Mouse (Mus musculus): ENCODE measurements around the gene Prkcg. TPM values are rescaled to one million over a fixed set of nuclear protein-coding genes. Genes with fewer than 3 reads are reported as not detected.
"Not testable (repeated sequence)": the region's sequence is repeated elsewhere in the genome, so short reads cannot be mapped to it uniquely, and the experiment has no call there.

The Prkcg gene
- 1 to 10 TPM in 1 of 2 experiments, under 1 TPM in 1; 0.85 to 1.2 TPM for total RNA-seq (2021)
- long read RNA-seq, experiment 1, partial matches to known transcripts: 0 of 1 reads
- long read RNA-seq, experiment 1, other reads (novel, unspliced or antisense): 1 of 1 reads
- long read RNA-seq, experiment 2: 0 reads

DNA sequence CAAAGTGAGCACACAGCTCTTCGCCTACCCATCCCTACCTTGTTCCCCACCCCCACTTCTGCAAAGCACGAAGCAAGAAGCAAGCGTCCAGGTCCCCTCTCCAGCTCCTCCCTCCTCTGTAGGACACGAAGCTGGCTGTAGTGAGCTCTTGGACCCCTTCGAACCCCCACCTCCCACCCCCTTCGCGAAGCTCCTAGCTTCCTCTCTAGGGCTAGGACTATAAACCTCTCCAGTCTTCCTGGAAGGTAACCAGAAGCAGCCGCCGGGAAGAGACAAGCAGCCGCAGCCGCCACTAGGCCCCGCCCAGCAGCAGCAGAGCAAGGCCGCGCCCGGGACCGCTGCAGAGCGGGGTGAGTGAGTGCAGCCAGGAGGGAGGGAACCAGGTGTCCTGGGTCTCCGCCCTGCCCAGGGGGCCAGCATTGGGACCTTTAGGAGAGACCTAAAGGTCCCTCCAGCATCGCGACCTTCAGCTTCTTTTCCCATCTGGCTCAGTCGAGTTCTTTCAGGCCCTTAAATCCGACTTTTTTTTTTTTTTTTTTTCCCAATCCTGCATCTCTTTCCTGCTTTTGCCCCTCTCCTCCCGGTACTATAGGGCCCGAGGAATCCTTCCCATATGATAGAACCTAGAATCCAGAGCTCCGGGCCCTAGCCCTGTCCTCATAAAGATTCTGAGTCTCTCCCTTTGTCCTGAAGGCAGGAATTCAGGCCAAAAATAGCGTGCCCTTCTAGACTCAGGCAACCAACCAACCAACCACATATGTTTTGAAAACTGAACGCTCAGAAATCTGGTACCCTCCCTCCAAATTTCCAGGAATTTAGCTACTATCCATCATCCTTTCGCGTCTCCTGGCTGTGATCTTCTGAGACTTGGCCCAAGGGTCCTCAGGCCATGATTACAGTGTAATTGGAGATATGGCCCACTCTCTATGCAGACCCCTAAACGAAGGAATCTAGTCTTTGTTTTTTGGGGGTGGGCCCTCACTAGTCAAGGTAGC, at the start of gene Prkcg, which contains the start of gene Myadm:
Gene Prkcg (plus strand): TSS at position 204 of the 995 bp plus-strand sequence.
Gene Myadm (plus strand): TSS at position 105 of the 995 bp plus-strand sequence.
- peak; percentile 90 to 93 for DNase-seq

DNA sequence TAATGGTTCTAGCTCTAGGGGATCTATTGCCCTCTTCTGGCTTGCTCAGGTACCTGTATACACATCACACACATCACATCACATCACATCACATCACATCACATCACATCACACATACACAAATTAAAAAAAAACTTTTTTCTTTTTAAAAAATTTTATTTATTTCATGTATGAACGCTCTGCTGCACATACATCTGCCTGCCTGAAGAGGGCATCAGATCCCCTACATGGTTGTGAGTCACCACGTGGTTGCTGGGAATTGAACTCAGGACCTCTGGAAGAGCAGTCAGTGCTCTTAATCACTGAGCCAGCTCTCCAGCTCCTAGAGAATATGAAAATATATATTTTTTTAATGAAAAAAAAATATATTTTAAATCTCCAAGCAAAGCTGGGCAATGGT, 49.8 kb upstream of the Prkcg start:
- DNase-seq: no peak

GRCm38 (mm10) chr7:3260701-3261100, 28.3 kb upstream of the Prkcg start:
- DNase-seq: no peak

DNA sequence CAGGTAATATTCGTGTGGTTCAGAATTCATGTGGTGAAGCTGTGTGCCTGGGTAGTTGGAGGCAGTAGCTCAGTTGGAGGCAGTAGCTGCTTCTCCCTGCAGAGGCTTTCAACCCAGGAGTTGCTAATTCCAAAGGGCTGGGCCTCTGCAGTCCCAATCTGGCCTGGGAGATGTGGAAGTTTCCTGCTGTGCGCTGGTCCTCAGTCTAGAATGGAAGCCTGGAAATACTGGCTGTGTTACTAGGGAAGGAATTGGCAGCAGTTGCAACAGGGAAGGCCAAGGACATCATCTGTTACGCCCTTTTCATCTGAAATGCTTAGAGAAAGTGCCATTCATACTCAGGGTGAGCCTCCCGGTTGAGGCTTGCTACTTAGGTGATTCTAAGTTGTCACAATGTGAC, 27.5 kb upstream of the Prkcg start:
- no peak for DNase-seq

DNA sequence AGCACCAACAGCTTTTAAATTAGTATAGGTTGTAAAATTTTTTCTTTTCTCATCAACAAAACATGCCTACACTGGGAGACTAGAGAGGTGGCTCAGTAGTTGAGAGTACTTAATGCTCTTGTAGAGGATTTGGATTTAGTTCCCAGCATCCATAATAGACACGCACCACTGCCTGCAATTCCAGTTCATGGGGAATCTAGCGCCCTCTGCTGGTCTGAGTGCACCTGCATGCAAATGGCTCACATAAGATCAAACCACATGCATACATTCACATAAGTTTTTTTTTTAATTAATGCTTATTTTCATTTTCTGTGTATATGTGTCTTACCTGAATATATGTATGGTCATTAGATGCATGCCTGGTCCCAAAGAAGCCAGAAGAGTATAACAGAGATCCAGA, 26.2 kb upstream of the Prkcg start:
- DNase-seq: peak; percentile 28 to 72

- no peak for DNase-seq
These were observed 24.5 kb upstream of the Prkcg start for GRCm38 (mm10) chr7:3264390-3265022.

GRCm38 (mm10) chr7:3265311-3265710, 23.7 kb upstream of the Prkcg start:
- DNase-seq: no peak

DNA sequence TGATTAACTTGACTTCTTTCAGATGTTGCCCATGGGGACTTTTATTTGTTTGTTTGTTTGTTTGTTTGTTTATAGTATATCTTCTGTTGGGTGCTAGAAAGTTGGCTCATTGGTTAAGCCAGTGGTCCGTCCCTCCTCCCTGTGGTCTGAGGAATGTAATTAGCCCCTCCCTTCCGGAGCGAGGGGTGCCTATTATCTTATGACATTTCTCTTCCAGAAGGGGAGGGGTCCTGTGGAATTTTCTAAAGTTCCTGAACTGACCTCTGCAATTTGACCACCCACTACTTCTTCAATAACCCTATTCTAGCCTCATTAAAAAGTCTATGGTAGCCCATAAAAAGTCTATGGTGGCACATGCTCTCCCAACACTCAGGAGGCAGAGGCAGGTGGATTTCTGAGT, 21.7 kb upstream of the Prkcg start:
- no peak for DNase-seq

DNA sequence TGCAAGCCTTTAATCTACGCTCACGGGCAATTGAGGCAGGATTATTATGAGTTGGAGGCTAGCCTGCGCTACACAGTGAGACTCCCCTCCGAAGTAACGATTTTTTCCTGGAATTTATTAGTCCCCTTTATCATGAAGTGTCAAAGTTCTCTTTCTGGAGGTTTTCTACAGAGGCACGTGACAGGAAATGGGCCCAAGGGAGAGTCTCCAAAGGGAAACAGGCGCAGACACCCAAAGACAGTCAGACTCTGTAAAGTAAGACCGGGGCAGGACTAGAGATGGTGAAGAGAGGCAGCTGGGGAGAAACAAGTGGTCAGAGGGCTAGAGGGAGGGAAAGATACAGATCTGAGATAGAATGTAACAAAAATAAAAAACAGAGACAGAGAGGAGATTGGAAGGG, 21.1 kb upstream of the Prkcg start:
- DNase-seq: peak in 1 of 2 experiments; percentile 32

GRCm38 (mm10) chr7:3268291-3268690, 20.7 kb upstream of the Prkcg start:
- DNase-seq: peak in 1 of 2 experiments; percentile 15

DNA sequence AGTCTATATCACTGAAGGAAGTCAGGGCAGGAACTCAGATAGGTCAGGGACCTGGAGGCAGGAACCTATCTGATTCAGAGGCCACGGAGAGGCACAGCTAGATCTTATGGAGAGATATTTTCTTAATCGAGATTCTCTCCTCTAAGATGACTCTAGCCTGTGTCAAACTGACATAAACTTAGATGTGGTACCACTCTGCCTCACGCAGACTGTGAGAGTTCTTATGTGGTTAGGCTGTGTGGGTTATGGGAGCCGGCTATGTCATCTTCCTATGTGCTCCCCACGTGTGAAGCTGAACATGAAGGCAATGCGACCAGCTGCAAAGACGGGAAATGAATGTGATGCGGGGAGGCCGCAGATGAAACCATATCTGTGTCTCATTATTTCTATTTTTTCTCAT, 16.8 kb upstream of the Prkcg start:
- no peak for DNase-seq

DNA sequence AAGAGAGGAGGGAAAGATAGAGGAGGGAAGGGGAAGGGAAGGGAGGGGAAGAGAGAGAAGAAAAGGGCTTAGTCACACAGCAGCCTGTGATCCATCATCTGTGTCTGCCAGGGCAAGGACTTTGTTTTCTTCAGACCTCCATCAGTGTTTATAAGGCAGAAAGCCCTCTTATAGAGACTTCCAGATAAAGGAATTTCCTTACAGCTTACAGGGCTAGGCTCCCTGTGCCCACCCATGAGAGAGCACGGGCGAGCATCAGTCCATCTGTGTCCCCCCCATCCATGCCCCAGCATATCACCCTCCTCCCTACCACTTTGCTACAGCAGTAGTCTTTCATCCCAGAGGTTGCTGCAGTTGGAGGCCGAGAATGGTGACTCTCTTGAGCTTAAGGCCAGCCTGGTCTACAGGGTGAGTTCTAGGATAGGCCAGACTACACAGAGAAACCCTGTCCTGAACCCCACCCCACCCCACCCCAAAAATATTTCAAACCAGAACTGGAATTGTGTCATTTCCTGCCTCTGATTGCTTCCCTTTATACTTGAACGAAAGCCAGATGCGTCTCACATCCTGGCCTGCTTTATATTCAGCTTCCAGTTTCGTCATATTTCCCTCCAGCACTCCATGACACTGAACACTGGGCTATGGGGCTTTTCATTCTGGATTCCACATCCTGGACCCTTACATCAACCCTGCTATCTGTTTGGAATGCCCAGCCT, 13.4 kb upstream of the Prkcg start:
- DNase-seq: peak; percentile 55 to 73

DNA sequence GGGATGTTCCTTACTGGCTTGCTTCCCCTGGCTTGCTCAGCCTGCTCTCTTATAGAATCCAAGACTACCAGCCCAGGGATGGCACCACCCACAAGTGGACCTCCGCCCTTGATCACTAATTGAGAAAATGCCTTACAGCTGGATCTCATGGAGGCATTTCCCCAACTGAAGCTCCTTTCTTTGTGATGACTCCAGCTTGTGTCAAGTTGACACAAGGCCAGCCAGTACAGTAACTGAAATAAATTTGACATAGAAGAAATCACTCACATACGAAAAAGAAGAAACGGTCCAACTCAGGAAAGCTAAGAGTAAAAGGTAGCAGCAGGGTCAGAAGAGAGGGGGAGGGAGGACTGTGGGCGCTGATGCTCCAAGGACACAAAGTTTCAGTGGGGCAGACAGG, 12.2 kb upstream of the Prkcg start:
- not testable (repeated sequence) for DNase-seq

DNA sequence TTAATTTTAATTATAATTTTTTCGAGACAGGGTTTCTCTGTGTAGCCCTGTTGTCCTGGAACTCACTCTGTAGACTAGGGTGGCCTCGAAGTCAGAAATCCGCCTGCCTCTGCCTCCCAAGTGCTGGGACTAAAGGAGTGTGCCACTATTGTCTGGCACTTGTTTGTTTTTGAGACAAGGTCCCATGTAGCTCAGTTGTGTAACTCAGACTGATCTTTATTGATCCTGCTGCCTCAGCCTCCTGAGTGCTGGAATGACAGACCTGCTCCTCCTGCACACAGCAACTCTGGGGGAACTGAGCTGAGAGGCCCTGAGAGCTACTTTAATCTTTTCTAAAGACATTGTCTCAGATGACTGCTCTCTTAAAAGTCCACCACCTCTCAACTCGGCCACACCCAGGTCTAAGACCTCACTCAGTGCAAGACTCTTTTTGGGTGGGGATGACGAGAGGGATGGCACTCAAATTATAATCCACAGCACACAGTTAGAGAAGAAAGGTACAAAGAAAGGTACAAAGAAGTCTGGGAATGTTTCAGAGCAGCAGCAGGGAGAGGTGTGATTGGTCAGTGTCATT, 8.8 kb upstream of the Prkcg start:
- no peak for DNase-seq

GRCm38 (mm10) chr7:3280654-3281153, 8.3 kb upstream of the Prkcg start:
- peak; percentile 59 to 82 for DNase-seq

GRCm38 (mm10) chr7:3281741-3282140, 7.2 kb upstream of the Prkcg start:
- no peak for DNase-seq

DNA sequence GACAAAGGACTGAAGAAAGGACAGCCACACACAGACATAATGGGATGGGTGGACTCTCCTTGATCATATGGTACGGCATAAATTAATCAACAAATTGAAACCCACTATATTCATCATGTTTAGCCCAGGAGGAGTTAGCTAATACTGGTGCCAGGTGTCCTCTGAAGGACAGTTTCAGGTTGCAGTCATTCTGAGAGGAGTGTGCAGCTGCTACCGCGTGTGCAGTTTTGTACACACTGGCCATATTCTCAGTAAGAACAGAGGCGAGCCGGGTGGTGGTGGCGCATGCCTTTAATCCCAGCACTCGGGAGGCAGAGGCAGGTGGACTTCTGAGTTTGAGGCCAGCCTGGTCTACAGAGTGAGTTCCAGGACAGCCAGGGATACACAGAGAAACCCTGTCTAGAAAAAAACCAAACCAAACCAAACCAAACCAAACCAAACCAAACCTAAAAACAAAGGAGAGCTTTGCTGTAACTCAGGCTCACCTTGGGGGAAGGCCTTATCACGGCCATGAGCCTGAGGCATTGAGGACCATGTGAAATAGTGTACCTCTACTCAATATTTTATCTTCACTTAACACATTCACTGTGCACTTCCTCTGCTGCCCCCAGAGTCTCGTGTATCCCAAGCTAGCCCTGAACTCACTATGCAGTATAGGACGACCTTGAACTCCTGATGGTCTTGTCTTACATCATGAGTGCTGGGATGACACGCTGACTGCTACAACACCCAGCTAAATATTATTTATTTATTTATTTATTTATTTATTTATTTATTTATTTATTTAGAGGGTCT, 5.7 kb upstream of the Prkcg start:
- no peak for DNase-seq

DNA sequence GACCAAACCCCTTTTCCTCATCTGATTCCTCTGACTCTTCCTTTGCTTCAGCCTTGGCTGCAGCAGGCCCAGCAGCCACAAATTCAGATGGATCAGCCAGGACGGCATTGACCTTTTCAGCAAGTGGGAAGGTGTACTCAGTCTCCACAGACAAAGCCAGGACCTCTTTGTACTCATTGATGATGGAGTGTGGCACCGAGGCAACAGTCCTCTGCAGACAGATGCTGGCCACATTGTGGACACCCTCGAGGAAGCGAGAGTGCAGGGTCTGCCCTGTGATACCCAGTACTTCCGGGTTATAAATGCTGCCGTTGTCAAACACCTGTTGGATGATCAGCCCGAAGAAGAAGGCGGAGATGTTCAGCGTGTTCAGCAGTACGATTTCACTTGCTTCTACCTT, 4.4 kb upstream of the Prkcg start:
- no peak for DNase-seq

DNA sequence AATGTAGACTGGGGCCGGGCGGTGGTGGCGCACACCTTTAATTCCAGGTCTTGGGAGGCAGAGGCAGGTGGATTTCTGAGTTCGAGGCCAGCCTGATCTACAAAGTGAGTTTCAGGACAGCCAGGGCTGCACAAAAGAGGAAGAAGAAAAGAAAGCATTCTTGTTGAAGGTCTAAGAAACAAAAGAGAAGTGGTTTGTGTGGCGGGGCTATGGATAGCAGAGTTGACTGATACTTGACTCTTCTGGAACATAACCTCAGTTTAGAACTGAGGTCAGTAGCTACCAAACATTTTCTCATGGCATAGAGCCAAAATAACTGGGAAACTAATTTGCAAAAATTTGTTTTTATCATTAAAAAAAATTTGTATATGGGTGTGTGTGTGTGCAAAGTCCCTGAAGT, 2.9 kb upstream of the Prkcg start:
- DNase-seq: no peak

DNA sequence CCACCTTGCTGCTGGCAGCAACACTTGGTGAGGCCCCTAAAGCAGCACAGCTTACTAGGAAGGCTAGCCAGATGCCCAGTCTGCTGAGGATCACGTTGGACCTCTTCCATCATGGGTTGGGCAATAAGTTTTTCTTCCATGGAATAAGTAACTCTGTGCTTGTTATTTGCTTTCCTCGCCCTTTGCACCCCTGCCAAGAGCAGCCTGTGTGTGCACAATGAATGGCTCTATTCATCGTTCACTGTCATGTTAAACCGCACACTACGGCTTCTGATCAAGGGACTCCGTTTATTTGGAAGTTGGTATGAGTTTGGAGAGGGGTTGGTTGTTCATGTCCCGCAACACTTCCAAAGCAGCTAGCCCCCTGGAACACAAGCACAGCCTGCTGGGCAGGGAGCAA, 1.8 kb upstream of the Prkcg start:
- peak in 1 of 2 experiments; percentile 22 for DNase-seq

Data from heart, adult 18-20 months (tissue).